Mouse (Mus musculus) hindbrain, embryonic 14.5 days (tissue): Measurements from ENCODE around the gene BC016579. TPM values are rescaled to one million over a fixed set of nuclear protein-coding genes. Genes with fewer than 3 reads are reported as not detected.

ENCODE experiments used
- ATAC-seq: fragments of 200-750 bp; cut with Nextera tagmentation; 2 replicates; pipeline ENCODE4 v1.8.0; 2017; ENCODE audit warnings: moderate number of reproducible peaks, mild to moderate bottlenecking, moderate TSS enrichment, moderate library complexity; ENCODE audit not compliant: low FRiP score
- DNase-seq: peaks from one replicate; pipeline ENCODE4 v3.0.0-alpha.2; 2015; ENCODE audit warnings: low spot score
- H3K27ac ChIP-seq: fragments of 300-500 bp; sonication (generic); 2 replicates; pipeline ENCODE4 v1.5.1; 2014; ENCODE audit warnings: mild to moderate bottlenecking, moderate library complexity
- H3K27me3 ChIP-seq: fragments of 300-500 bp; sonication (generic); 2 replicates; pipeline ENCODE4 v1.6.1; 2014; ENCODE audit warnings: mild to moderate bottlenecking, low read length, mixed read lengths; ENCODE audit not compliant: control insufficient read depth, insufficient read depth
- H3K36me3 ChIP-seq: fragments of 300-500 bp; sonication (generic); replicated peaks from 2 replicates; pipeline ENCODE4 v1.6.1; 2014; ENCODE audit not compliant: control insufficient read depth, insufficient read depth
- H3K4me1 ChIP-seq: fragments of 300-500 bp; sonication (generic); replicated peaks from 2 replicates; pipeline ENCODE4 v1.6.1; 2014; ENCODE audit warnings: antibody characterized with exemption, low read length, mixed read lengths; ENCODE audit not compliant: control insufficient read depth, insufficient read depth
- H3K4me2 ChIP-seq: fragments of 300-500 bp; sonication (generic); replicated peaks from 2 replicates; pipeline ENCODE4 v1.6.1; 2014; ENCODE audit warnings: mild to moderate bottlenecking, moderate library complexity
- H3K4me3 ChIP-seq: fragments of 300-500 bp; sonication (generic); replicated peaks from 2 replicates; pipeline ENCODE4 v1.5.1; 2014; ENCODE audit warnings: mild to moderate bottlenecking, low read length
- H3K9ac ChIP-seq: fragments of 300-500 bp; sonication (generic); 2 replicates; pipeline ENCODE4 v1.6.1; 2014
- H3K9me3 ChIP-seq: fragments of 300-500 bp; sonication (generic); 2 replicates; pipeline ENCODE4 v1.6.1; 2016; ENCODE audit warnings: low read length; ENCODE audit not compliant: control insufficient read depth
- WGBS: fragments of 180-500 bp; shearing (Covaris S2); extraction: QIAGEN DNeasy Blood & Tissue Kit; methylation state at CpG from one replicate; pipeline ENCODE4 v1.1.7; 2014; 5-methylcytosine and 5-hydroxymethylcytosine counted together
- polyA plus RNA-seq: library from polyadenylated mRNA; unstranded; fragments of >200 nt; fragmentation: Nextera tagmentation; extraction: Ambion mirVana; gene quantifications from 2 replicates; pipeline ENCODE4 v1.2.1, GENCODE M21; 2014

The BC016579 gene
- polyA plus RNA-seq: 0.09 TPM in 1 of 2 replicates, not detected in the other

- H3K4me1 ChIP-seq: no peaks in the 10 kb centered on the region; the same call in 1 of the 2 replicates
- 6% methylated on average over 20 of the region's 20 CpGs for WGBS
- H3K4me3 ChIP-seq: peak within 1 kb of the TSS; percentile 25
- peak; percentile 46; the same call in 1 of the 2 replicates for ATAC-seq
- no peak within 1 kb of the TSS for H3K27ac ChIP-seq
- no peaks in the 10 kb centered on the region for H3K36me3 ChIP-seq
- H3K9me3 ChIP-seq: no peaks in the 10 kb centered on the region
- peak within 1 kb of the TSS; percentile 55 for H3K4me2 ChIP-seq
- peaks cover 13% of the 10 kb centered on the region; the same call in 1 of the 2 replicates for H3K27me3 ChIP-seq
- DNase-seq: no peak
- peak within 1 kb of the TSS; percentile 28; the same call in 1 of the 2 replicates for H3K9ac ChIP-seq
These were observed at the start of gene BC016579 for GRCm38 (mm10) chr16:45653934-45654332. BC016579 (minus strand) TSS chr16:45654068.

GRCm38 (mm10) chr16:45699301-45699700, 45.4 kb upstream of the BC016579 start:
- WGBS: 82% methylated on average over 5 of the region's 5 CpGs
- no peak overlapping the region for H3K27ac ChIP-seq
- H3K4me3 ChIP-seq: no peak overlapping the region
- ATAC-seq (no peak), DNase-seq (no peak)
- H3K4me2 ChIP-seq: no peak overlapping the region
- H3K36me3 ChIP-seq: no peaks in the 10 kb centered on the region
- H3K9me3 ChIP-seq: no peaks in the 10 kb centered on the region
- no peaks in the 10 kb centered on the region for H3K27me3 ChIP-seq
- H3K9ac ChIP-seq: no peak overlapping the region
- H3K4me1 ChIP-seq: no peaks in the 10 kb centered on the region

- no peak overlapping the region for H3K9ac ChIP-seq
- no peak overlapping the region for H3K27ac ChIP-seq
- no peaks in the 10 kb centered on the region for H3K27me3 ChIP-seq
- peak; percentile 74; the same call in 1 of the 2 replicates for ATAC-seq
- 52% methylated on average over 6 of the region's 6 CpGs for WGBS
- H3K4me2 ChIP-seq: no peak overlapping the region
- no peaks in the 10 kb centered on the region for H3K9me3 ChIP-seq
- H3K4me3 ChIP-seq: no peak overlapping the region
- H3K36me3 ChIP-seq: no peaks in the 10 kb centered on the region
- H3K4me1 ChIP-seq: peaks cover 3% of the 10 kb centered on the region; the same call in 1 of the 2 replicates
- no peak for DNase-seq
These were observed 44.1 kb upstream of the BC016579 start for GRCm38 (mm10) chr16:45697996-45698395.

- Histone ChIP-seq H3K36me3 (no peaks in the 10 kb centered on the region), H3K4me3 (no peak overlapping the region), H3K9me3 (no peaks in the 10 kb centered on the region), H3K27ac (no peak overlapping the region), H3K4me1 (peaks cover 5% of the 10 kb centered on the region; the same call in 1 of the 2 replicates), H3K27me3 (no peaks in the 10 kb centered on the region), H3K9ac (no peak overlapping the region), H3K4me2 (no peak overlapping the region)
- ATAC-seq (no peak), DNase-seq (no peak)
- WGBS: 59% methylated on average over 9 of the region's 9 CpGs
These were observed 41.7 kb upstream of the BC016579 start for GRCm38 (mm10) chr16:45695445-45696160.

GRCm38 (mm10) chr16:45693558-45693957, 39.7 kb upstream of the BC016579 start, which contains the start of gene Tmprss7:
Tmprss7 (minus strand) TSS chr16:45693658.
- Histone ChIP-seq H3K27me3 (no peaks in the 10 kb centered on the region), H3K4me2 (no peak within 1 kb of the TSS), H3K4me3 (no peak within 1 kb of the TSS), H3K9me3 (no peaks in the 10 kb centered on the region), H3K36me3 (no peaks in the 10 kb centered on the region), H3K4me1 (peaks cover 19% of the 10 kb centered on the region; the same call in 1 of the 2 replicates), H3K27ac (no peak within 1 kb of the TSS), H3K9ac (no peak within 1 kb of the TSS)
- ATAC-seq (no peak), DNase-seq (no peak)
- 72% methylated on average over 10 of the region's 10 CpGs for WGBS

- ATAC-seq: no peak
- no peak overlapping the region for H3K9ac ChIP-seq
- no peak for DNase-seq
- H3K27me3 ChIP-seq: no peaks in the 10 kb centered on the region
- H3K4me3 ChIP-seq: no peak overlapping the region
- no peaks in the 10 kb centered on the region for H3K36me3 ChIP-seq
- no peak overlapping the region for H3K4me2 ChIP-seq
- H3K9me3 ChIP-seq: no peaks in the 10 kb centered on the region
- peaks cover 19% of the 10 kb centered on the region; the same call in 1 of the 2 replicates for H3K4me1 ChIP-seq
- H3K27ac ChIP-seq: no peak overlapping the region
- WGBS: 45% methylated on average over 3 of the region's 3 CpGs
These were observed 39.0 kb upstream of the BC016579 start for GRCm38 (mm10) chr16:45692851-45693250.

- 0 out of 2 replicates have a peak overlapping the region, but pooled peaks have one; percentile 5 for H3K4me2 ChIP-seq
These were observed 36.3 kb upstream of the BC016579 start for GRCm38 (mm10) chr16:45690178-45690577.

GRCm38 (mm10) chr16:45686833-45687232, 33.0 kb upstream of the BC016579 start:
- H3K4me1 ChIP-seq: peaks cover 15% of the 10 kb centered on the region; the same call in 1 of the 2 replicates
- H3K4me2 ChIP-seq: no peak overlapping the region
- H3K4me3 ChIP-seq: no peak overlapping the region
- no peak overlapping the region for H3K9ac ChIP-seq
- WGBS: 80% methylated on average over 3 of the region's 3 CpGs
- no peaks in the 10 kb centered on the region for H3K27me3 ChIP-seq
- DNase-seq: no peak
- no peaks in the 10 kb centered on the region for H3K36me3 ChIP-seq
- H3K9me3 ChIP-seq: no peaks in the 10 kb centered on the region
- H3K27ac ChIP-seq: no peak overlapping the region
- ATAC-seq: no peak

More at GRCm38 (mm10) chr16:45690178-45690577, 36.3 kb upstream of the BC016579 start:
- DNase-seq: peak; percentile 66
- H3K27ac ChIP-seq: peak overlapping the region; percentile 78
- no peaks in the 10 kb centered on the region for H3K9me3 ChIP-seq
- H3K4me3 ChIP-seq: no peak overlapping the region
- no peaks in the 10 kb centered on the region for H3K36me3 ChIP-seq
- peaks cover 19% of the 10 kb centered on the region; the same call in 1 of the 2 replicates for H3K4me1 ChIP-seq
- no peaks in the 10 kb centered on the region for H3K27me3 ChIP-seq
- 3% methylated on average over 4 of the region's 4 CpGs for WGBS
- no peak overlapping the region for H3K9ac ChIP-seq
- peak; percentile 67; the same call in 1 of the 2 replicates for ATAC-seq

GRCm38 (mm10) chr16:45685295-45685694, 31.4 kb upstream of the BC016579 start:
- Histone ChIP-seq H3K4me3 (no peak overlapping the region), H3K27ac (no peak overlapping the region), H3K9ac (no peak overlapping the region), H3K36me3 (no peaks in the 10 kb centered on the region), H3K27me3 (no peaks in the 10 kb centered on the region), H3K4me2 (no peak overlapping the region), H3K9me3 (no peaks in the 10 kb centered on the region), H3K4me1 (peaks cover 11% of the 10 kb centered on the region; the same call in 1 of the 2 replicates)
- WGBS: 65% methylated on average over 3 of the region's 3 CpGs
- ATAC-seq (no peak), DNase-seq (no peak)
